Mouse (Mus musculus): Measurements from ENCODE around the gene Atp10b. TPM values are rescaled to one million over a fixed set of nuclear protein-coding genes. Genes with fewer than 3 reads are reported as not detected.
A peak's percentile ranks its signal among the peaks of the same experiment; 100 is the strongest.

Gene Atp10b
- polyA plus RNA-seq, 1 experiment from 2014 or later, result 0.90 TPM

DNA sequence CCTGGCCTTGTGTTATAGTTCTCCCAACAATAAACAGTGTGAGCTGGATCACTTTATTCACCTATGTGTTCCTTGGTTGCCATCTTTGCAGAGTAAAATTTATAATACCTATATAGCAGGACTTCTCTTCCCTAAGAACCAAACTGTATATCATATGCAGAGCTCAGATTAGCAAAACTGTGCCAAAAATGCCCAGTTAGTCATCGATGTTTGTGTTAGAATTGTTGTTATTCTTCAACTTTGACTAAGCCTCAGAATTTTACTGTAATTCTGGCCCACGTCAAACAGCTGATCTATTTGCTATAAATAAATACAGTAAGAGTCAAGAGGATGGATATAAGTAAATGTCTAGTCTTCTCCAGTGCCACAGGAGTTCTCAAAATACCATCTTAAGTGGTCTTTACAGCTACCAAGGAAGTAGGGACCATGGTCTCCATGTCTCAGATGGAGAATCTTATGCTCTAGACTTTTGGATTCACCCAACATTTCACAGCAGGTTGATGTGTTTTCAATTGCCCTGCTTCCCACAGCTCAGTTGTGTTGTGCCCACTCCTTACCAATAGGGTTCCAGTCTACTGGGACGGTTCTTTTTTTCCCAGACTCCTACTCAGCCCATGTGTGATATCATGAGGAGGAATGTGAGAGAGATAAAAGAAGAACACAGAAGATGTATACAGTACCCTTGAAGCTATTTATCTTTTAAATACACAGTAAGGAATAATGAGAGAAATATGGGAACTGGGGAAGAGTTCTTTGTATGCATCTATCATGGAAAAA is 40.3 kb downstream of the Atp10b start:
- Histone ChIP-seq H3K4me3 (ENCODE audit: low read length) (no peak overlapping the region), H3K36me3 (ENCODE audit: insufficient read depth, low read length) (no peaks in the 10 kb centered on the region), H3K27ac (ENCODE audit: low read length) (no peak overlapping the region), H3K27me3 (ENCODE audit: insufficient read depth, low read length) (no peaks in the 10 kb centered on the region), H3K9ac (replicated peaks; ENCODE audit: low read length) (no peak overlapping the region), H3K9me3 (ENCODE audit: low read length) (no peaks in the 10 kb centered on the region), H3K4me1 (ENCODE audit: insufficient read depth, low read length) (no peaks in the 10 kb centered on the region), H3K4me2 (replicated peaks; ENCODE audit: low read depth, low read length) (no peak overlapping the region)
- ATAC-seq (ENCODE audit: low FRiP score, low TSS enrichment), result no peak
- WGBS, result 88% methylated on average over 3 of the region's 3 CpGs

DNA sequence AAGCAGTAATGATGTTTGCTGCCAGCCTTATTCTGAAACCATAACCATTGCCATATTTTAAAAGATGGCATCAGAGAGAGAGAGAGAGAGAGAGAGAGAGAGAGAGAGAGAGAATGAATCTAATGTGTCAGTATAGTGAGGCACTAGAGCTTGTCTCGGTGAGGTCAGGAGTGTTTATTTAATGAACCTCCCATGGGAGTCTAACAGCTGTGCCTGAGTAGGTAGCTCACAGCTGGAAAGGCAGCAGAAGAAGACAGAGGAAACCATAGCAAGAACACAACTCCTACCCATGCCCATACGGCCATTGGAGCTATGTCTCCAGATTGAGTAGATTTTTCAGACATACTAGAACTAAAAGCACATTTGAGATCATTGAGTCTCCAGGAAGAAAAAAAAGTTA is 49.1 kb downstream of the Atp10b start:
- no peak overlapping the region for H3K4me3 ChIP-seq (ENCODE audit: low read length)
- no peaks in the 10 kb centered on the region for H3K4me1 ChIP-seq (ENCODE audit: insufficient read depth, low read length)
- H3K27me3 ChIP-seq (ENCODE audit: insufficient read depth, low read length), result no peaks in the 10 kb centered on the region
- no peak overlapping the region for H3K27ac ChIP-seq (ENCODE audit: low read length)
- H3K36me3 ChIP-seq (ENCODE audit: insufficient read depth, low read length), result no peaks in the 10 kb centered on the region
- H3K9ac ChIP-seq (replicated peaks; ENCODE audit: low read length), result no peak overlapping the region
- no peaks in the 10 kb centered on the region for H3K9me3 ChIP-seq (ENCODE audit: low read length)
- ATAC-seq (ENCODE audit: low FRiP score, low TSS enrichment), result 0 out of 2 replicates have a peak, but pooled peaks have one; percentile 31
- 51% methylated on average over 2 of the region's 2 CpGs for WGBS
- no peak overlapping the region for H3K4me2 ChIP-seq (replicated peaks; ENCODE audit: low read depth, low read length)

DNA sequence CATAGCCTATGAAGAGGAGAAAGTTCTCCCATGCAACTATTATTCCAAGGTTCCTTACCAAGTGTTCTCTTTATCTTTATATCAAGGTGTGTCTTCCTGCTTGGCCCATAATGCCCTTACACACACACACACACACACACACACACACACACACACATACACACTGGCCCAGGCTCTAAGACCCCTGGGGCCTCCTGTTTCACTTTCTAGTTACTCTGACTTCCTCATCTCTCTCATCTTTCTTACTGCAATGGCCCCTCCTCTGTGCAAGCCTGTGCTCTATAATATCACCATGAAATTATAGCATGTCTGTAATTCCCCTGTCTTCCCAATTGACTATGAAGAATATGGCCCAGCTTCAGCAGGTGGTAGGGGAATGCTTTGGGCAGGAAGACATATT is 49.7 kb downstream of the Atp10b start:
- H3K9me3 ChIP-seq (ENCODE audit: low read length), result no peaks in the 10 kb centered on the region
- no peak overlapping the region for H3K9ac ChIP-seq (replicated peaks; ENCODE audit: low read length)
- H3K4me3 ChIP-seq (ENCODE audit: low read length), result no peak overlapping the region
- no peaks in the 10 kb centered on the region for H3K27me3 ChIP-seq (ENCODE audit: insufficient read depth, low read length)
- H3K4me1 ChIP-seq (ENCODE audit: insufficient read depth, low read length), result no peaks in the 10 kb centered on the region
- no peaks in the 10 kb centered on the region for H3K36me3 ChIP-seq (ENCODE audit: insufficient read depth, low read length)
- no peak overlapping the region for H3K4me2 ChIP-seq (replicated peaks; ENCODE audit: low read depth, low read length)
- no peak overlapping the region for H3K27ac ChIP-seq (ENCODE audit: low read length)
- ATAC-seq (ENCODE audit: low FRiP score, low TSS enrichment), result no peak

DNA sequence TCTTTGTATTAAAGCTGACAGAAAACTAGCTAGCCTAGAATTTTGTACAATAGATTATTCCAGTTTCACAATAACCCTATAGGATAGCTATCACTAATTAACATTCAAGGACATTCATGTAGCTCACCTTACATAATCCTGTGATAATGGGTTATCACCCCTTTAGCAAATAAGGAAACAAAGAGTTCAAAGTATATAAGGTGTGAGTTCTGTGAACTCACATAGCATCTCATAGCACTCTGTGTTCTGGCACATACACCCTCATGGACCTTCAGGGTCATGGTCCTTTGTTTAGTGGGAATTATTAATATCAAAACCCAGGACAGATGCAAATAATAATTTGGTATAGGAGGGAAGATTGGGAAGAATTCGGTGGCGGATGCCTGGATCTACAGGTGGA is 50.4 kb downstream of the Atp10b start:
- 100% methylated on average over 2 of the region's 2 CpGs for WGBS
- H3K27ac ChIP-seq (ENCODE audit: low read length), result no peak overlapping the region
- no peaks in the 10 kb centered on the region for H3K9me3 ChIP-seq (ENCODE audit: low read length)
- no peak overlapping the region for H3K4me3 ChIP-seq (ENCODE audit: low read length)
- H3K36me3 ChIP-seq (ENCODE audit: insufficient read depth, low read length), result no peaks in the 10 kb centered on the region
- no peaks in the 10 kb centered on the region for H3K4me1 ChIP-seq (ENCODE audit: insufficient read depth, low read length)
- H3K9ac ChIP-seq (replicated peaks; ENCODE audit: low read length), result no peak overlapping the region
- no peak for ATAC-seq (ENCODE audit: low FRiP score, low TSS enrichment)
- no peak overlapping the region for H3K4me2 ChIP-seq (replicated peaks; ENCODE audit: low read depth, low read length)
- H3K27me3 ChIP-seq (ENCODE audit: insufficient read depth, low read length), result no peaks in the 10 kb centered on the region

DNA sequence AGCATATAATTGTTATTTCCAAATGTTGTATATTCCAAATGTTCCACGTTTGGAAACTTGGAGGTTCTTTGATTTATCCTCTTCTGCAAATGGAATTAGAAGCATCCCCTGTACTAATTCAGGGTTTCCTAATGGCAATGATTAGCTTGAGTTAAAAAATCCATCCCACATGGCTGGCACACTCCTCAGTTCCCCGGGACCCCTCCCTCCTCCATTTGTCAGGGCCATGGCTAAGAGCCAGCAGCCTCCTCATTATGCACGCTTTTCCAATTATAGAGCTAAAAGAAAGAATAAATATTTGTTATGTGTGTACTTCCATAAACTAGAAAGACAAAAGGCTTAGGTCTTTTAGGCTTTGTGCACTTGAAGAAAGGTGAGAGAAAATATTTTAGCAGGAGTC is 53.9 kb downstream of the Atp10b start:
- 60% methylated on average over 3 of the region's 3 CpGs for WGBS
- H3K9ac ChIP-seq (replicated peaks; ENCODE audit: low read length), result no peak overlapping the region
- no peak for ATAC-seq (ENCODE audit: low FRiP score, low TSS enrichment)
- H3K36me3 ChIP-seq (ENCODE audit: insufficient read depth, low read length), result no peaks in the 10 kb centered on the region
- H3K4me2 ChIP-seq (replicated peaks; ENCODE audit: low read depth, low read length), result no peak overlapping the region
- H3K9me3 ChIP-seq (ENCODE audit: low read length), result no peaks in the 10 kb centered on the region
- H3K4me1 ChIP-seq (ENCODE audit: insufficient read depth, low read length), result no peaks in the 10 kb centered on the region
- H3K27ac ChIP-seq (ENCODE audit: low read length), result no peak overlapping the region
- H3K27me3 ChIP-seq (ENCODE audit: insufficient read depth, low read length), result no peaks in the 10 kb centered on the region
- H3K4me3 ChIP-seq (ENCODE audit: low read length), result no peak overlapping the region

DNA sequence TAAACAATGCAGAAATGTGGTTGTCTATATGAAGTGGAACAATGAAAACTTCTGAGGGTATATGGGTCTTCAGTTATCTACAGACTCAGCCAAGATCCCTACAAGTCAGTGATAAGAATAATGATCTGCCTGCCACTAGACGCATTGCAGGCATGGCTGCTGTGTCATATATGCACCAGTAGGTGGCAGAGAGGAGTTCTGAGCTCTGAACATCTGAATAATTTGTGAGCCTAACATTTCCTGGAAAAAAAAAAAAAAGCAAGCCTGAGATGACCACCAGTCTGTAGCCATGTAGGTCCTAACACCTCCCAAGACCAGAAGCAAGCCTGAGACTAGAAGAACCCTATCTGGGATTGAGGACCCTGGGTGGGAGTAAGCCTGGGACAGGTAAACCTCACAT is 63.5 kb downstream of the Atp10b start:
- Histone ChIP-seq H3K4me2 (replicated peaks; ENCODE audit: low read depth, low read length) (no peak overlapping the region), H3K27ac (ENCODE audit: low read length) (no peak overlapping the region), H3K36me3 (ENCODE audit: insufficient read depth, low read length) (no peaks in the 10 kb centered on the region), H3K27me3 (ENCODE audit: insufficient read depth, low read length) (no peaks in the 10 kb centered on the region), H3K4me1 (ENCODE audit: insufficient read depth, low read length) (no peaks in the 10 kb centered on the region), H3K4me3 (ENCODE audit: low read length) (no peak overlapping the region), H3K9me3 (ENCODE audit: low read length) (no peaks in the 10 kb centered on the region), H3K9ac (replicated peaks; ENCODE audit: low read length) (no peak overlapping the region)
- 35% methylated on average over 1 of the region's 1 CpGs for WGBS
- peak; percentile 2; the same call in 1 of the 2 replicates for ATAC-seq (ENCODE audit: low FRiP score, low TSS enrichment)

DNA sequence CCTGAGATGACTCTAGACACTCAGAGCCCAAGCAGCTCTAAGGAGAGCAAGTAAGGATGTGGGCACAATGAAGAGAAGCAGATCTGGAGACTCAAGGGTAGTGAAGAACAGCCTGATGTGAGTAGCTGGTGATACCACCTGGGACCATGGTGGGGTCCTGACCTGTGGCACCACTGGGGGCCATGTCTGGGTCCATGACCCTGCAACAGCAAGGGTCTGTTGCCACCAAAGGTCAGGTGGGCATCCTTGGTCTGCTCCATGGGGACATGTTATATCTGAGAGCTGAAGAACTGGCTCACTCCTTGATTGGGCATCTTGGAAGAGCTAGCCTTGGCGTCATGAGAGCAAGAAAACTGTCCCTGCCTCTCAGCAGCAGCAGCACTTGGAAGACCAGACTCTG is 64.1 kb downstream of the Atp10b start:
- Histone ChIP-seq H3K9me3 (ENCODE audit: low read length) (no peaks in the 10 kb centered on the region), H3K27ac (ENCODE audit: low read length) (no peak overlapping the region), H3K9ac (replicated peaks; ENCODE audit: low read length) (no peak overlapping the region), H3K4me2 (replicated peaks; ENCODE audit: low read depth, low read length) (no peak overlapping the region), H3K4me1 (ENCODE audit: insufficient read depth, low read length) (no peaks in the 10 kb centered on the region), H3K4me3 (ENCODE audit: low read length) (no peak overlapping the region), H3K36me3 (ENCODE audit: insufficient read depth, low read length) (no peaks in the 10 kb centered on the region), H3K27me3 (ENCODE audit: insufficient read depth, low read length) (no peaks in the 10 kb centered on the region)
- 81% methylated on average over 1 of the region's 1 CpGs for WGBS
- ATAC-seq (ENCODE audit: low FRiP score, low TSS enrichment), result 0 out of 2 replicates have a peak, but pooled peaks have one; percentile 27

DNA sequence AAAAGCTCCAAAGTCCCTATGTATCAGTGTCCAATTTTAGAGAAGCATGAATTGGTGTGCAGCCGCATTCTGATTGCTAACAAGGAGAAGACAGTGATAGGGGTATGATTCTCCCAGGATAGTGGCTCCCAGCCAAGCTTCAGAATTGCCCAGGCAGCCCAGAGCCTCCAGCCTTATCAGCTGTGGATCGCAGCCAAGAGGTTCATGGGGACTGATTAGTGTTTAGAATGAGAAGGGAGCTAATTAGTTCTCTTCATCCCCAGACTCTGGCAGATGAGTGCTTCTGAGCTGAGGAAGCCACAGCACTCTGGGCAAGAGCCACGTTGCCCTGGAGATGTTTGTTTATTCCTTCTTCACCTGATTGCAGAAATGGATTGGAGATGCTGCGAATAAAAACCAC is 67.3 kb downstream of the Atp10b start:
- no peak for ATAC-seq (ENCODE audit: low FRiP score, low TSS enrichment)
- 66% methylated on average over 4 of the region's 4 CpGs for WGBS
- Histone ChIP-seq H3K9me3 (ENCODE audit: low read length) (no peaks in the 10 kb centered on the region), H3K9ac (replicated peaks; ENCODE audit: low read length) (no peak overlapping the region), H3K27ac (ENCODE audit: low read length) (no peak overlapping the region), H3K4me1 (ENCODE audit: insufficient read depth, low read length) (no peaks in the 10 kb centered on the region), H3K36me3 (ENCODE audit: insufficient read depth, low read length) (no peaks in the 10 kb centered on the region), H3K27me3 (ENCODE audit: insufficient read depth, low read length) (no peaks in the 10 kb centered on the region), H3K4me2 (replicated peaks; ENCODE audit: low read depth, low read length) (no peak overlapping the region), H3K4me3 (ENCODE audit: low read length) (no peak overlapping the region)

DNA sequence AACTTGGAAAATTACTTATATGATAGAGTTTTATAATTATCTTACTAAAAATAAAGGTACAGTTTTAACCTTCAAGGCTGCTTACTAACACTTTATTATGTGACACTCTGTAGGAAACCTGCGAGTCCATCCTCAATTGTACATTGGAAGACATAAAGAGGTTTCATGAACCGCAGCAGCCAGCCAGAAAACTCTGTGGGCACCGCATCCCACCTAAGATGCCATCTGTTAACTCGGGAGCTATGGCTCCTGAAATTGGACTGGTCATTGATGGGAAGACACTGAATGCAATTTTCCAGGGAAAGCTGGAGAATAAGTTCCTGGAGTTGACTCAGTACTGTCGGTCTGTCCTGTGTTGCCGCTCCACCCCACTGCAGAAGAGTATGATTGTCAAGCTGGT is 80.6 kb downstream of the Atp10b start:
- Histone ChIP-seq H3K36me3 (ENCODE audit: insufficient read depth, low read length) (no peaks in the 10 kb centered on the region), H3K27me3 (ENCODE audit: insufficient read depth, low read length) (no peaks in the 10 kb centered on the region), H3K4me2 (replicated peaks; ENCODE audit: low read depth, low read length) (no peak overlapping the region), H3K27ac (ENCODE audit: low read length) (no peak overlapping the region), H3K4me3 (ENCODE audit: low read length) (no peak overlapping the region), H3K9me3 (ENCODE audit: low read length) (no peaks in the 10 kb centered on the region), H3K4me1 (ENCODE audit: insufficient read depth, low read length) (no peaks in the 10 kb centered on the region), H3K9ac (replicated peaks; ENCODE audit: low read length) (no peak overlapping the region)
- 94% methylated on average over 6 of the region's 6 CpGs for WGBS
- ATAC-seq (ENCODE audit: low FRiP score, low TSS enrichment), result no peak

DNA sequence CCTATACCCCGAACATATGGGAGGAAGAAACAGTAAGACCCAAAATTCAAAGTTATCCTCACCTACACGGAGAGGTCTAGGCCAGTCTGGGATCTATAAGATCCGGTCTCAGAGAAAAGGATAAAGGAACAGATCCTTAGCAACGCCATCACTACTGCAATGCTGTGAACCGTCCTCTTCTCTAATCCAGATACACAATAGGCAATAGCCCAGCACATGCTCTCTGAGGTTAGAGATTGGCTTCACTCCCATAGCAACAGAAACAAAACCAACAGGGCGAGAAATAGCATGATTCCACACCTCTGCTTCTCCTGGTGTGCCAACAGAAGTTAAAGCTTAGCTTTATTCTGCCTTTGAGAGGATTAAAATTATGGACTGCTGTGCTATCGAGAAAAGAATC is 82.4 kb downstream of the Atp10b start:
- Histone ChIP-seq H3K4me2 (replicated peaks; ENCODE audit: low read depth, low read length) (no peak overlapping the region), H3K9me3 (ENCODE audit: low read length) (no peaks in the 10 kb centered on the region), H3K4me1 (ENCODE audit: insufficient read depth, low read length) (no peaks in the 10 kb centered on the region), H3K4me3 (ENCODE audit: low read length) (no peak overlapping the region), H3K27ac (ENCODE audit: low read length) (no peak overlapping the region), H3K27me3 (ENCODE audit: insufficient read depth, low read length) (no peaks in the 10 kb centered on the region), H3K36me3 (ENCODE audit: insufficient read depth, low read length) (no peaks in the 10 kb centered on the region), H3K9ac (replicated peaks; ENCODE audit: low read length) (no peak overlapping the region)
- 84% methylated on average over 7 of the region's 7 CpGs for WGBS
- ATAC-seq (ENCODE audit: low FRiP score, low TSS enrichment), result no peak

Measured in kidney, embryonic 16.5 days (tissue).